Mouse (Mus musculus) MEL-GATA-1-ER (cell line): ENCODE measurements around the gene Ankrd35.
"Not testable (repeated sequence)": the region's sequence is repeated elsewhere in the genome, so short reads cannot be mapped to it uniquely, and the experiment has no call there.

Experiments used
- DNase-seq: peaks from one replicate; pipeline ENCODE4 v3.0.0-alpha.2; 2012; ENCODE audit warnings: low read depth; ENCODE audit errors: extremely low read depth

Gene Ankrd35

GRCm38 (mm10) chr3:96704778-96705177, 34.8 kb downstream of the Ankrd35 start:
- DNase-seq: no peak

- DNase-seq: no peak
Observed at GRCm38 (mm10) chr3:96706217-96706616, 36.3 kb downstream of the Ankrd35 start.

GRCm38 (mm10) chr3:96706984-96707383, 37.1 kb downstream of the Ankrd35 start:
- DNase-seq: no peak

- peak; percentile 53 for DNase-seq
Observed at GRCm38 (mm10) chr3:96707903-96708683, 38.2 kb downstream of the Ankrd35 start, which contains the start of gene Nudt17. Gene Nudt17 (minus strand): TSS chr3:96708562.

- no peak for DNase-seq
Observed at GRCm38 (mm10) chr3:96708684-96709064, 38.7 kb downstream of the Ankrd35 start.

GRCm38 (mm10) chr3:96714286-96714685, 44.4 kb downstream of the Ankrd35 start:
- DNase-seq: no peak

- DNase-seq: no peak
Observed at GRCm38 (mm10) chr3:96715854-96716253, 45.9 kb downstream of the Ankrd35 start.

- no peak for DNase-seq
Observed at GRCm38 (mm10) chr3:96719173-96719572, 49.2 kb downstream of the Ankrd35 start.

- peak; percentile 98 for DNase-seq
Observed at GRCm38 (mm10) chr3:96727343-96727827, 57.5 kb downstream of the Ankrd35 start, which contains the start of the genes Polr3c and Rnf115. Gene Polr3c (minus strand): TSS chr3:96727628. Gene Rnf115 (plus strand): TSS chr3:96727664.

- peak; percentile 77 for DNase-seq
Observed at GRCm38 (mm10) chr3:96727828-96728633, 58.1 kb downstream of the Ankrd35 start.

GRCm38 (mm10) chr3:96728634-96729402, 58.9 kb downstream of the Ankrd35 start:
- DNase-seq: peak; percentile 29

- peak; percentile 93 for DNase-seq
Observed at GRCm38 (mm10) chr3:96729403-96729784, 59.5 kb downstream of the Ankrd35 start.

- DNase-seq: no peak
Observed at GRCm38 (mm10) chr3:96730785-96731184, 60.9 kb downstream of the Ankrd35 start.

- DNase-seq: no peak
Observed at GRCm38 (mm10) chr3:96733984-96734383, 64.1 kb downstream of the Ankrd35 start.

GRCm38 (mm10) chr3:96735200-96735599, 65.3 kb downstream of the Ankrd35 start:
- DNase-seq: no peak

- DNase-seq: no peak
Observed at GRCm38 (mm10) chr3:96737013-96737740, 67.2 kb downstream of the Ankrd35 start.

- DNase-seq: no peak
Observed at GRCm38 (mm10) chr3:96737995-96738394, 68.1 kb downstream of the Ankrd35 start.

- DNase-seq: not testable (repeated sequence)
Observed at GRCm38 (mm10) chr3:96740279-96740678, 70.3 kb downstream of the Ankrd35 start.
